Mouse (Mus musculus) frontal cortex, adult (tissue): ENCODE data around the gene Esrra.
A peak's percentile ranks its signal among the peaks of the same experiment; 100 is the strongest.

ENCODE experiments used
- ATAC-seq: cut with Nextera tagmentation; 2 replicates; pipeline ENCODE4 v1.9.2; 2017; ENCODE audit warnings: mild to moderate bottlenecking, moderate library complexity, mixed read lengths; ENCODE audit not compliant: low TSS enrichment

The Esrra gene

DNA sequence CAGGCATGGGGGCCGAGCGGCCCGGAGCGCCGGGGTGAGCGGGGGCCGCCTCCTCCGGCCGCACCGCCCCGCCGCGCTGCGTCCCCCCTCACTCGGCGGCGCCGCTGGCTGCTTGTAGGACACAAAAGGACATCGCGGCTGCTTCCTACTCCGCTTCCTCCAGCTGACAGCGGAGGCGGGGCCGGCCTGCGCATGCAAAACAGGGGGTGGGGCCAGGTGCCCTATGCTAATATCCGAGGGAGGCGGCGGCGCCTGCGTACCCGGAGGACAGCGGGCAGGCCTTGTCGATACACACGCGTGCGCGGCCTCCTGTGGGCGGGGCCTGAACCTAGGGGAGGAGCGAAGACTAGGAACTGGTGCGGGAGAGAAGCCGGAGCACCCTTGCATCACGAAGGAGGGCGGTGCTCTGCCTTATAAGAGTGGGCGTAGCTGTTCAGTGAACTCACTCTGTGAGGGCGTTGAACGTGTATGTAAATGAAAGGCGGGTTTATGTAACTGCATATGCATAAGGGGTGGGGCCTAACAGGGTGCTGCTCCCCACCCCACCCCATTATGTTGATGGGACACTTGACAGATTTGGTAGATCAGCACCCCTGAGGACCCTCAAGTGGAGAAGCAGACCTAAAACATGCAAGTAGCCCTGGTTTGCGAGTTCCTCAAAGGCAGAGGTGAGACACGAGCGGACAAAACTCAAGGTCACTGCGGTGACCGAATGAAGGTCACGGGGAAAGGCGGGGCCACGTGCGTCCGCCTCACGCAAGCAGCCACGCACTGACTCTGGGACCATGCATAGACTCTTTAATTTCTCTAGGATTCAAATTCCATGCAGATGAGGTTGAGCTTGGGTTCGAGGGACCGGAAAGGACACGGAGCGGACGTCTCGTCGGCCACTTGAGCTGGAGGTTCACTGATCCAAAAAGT, at the start of gene Esrra:
TSS of gene Esrra (minus strand) at position 167 of the 921 bp plus-strand sequence.
- peak; percentile 87 for ATAC-seq

DNA sequence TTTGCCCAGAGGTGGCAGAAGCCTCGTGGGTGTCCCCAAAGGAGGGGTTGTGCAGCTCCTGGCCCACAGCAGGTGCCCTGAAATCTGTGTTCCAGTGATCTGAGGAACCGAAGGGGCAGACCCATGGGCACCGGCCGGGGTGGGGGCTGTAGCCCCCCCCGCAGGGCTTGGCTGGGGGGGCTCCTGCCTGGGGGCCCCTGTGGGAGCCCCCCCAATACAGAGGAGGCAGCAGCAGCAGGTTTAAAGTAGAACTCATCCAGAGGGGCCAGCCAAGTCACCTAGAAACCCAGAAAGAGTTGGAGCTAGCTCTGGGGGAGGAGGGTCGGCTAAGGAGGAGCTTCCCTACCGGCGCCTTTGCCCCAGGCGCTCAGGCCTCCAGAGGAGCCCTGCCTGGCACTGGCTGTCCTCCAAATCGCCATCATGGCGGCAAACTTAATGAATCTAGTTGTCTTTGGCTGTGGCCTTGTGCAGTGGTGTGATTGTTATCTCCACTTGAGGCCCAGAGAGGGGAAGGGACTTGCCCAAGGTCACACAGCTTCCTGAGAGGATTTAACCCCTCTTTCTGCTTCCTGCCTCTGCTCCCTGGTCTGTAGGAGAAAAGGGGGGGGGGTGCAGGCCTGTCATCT, 49.0 kb upstream of the Esrra start:
- no peak for ATAC-seq

DNA sequence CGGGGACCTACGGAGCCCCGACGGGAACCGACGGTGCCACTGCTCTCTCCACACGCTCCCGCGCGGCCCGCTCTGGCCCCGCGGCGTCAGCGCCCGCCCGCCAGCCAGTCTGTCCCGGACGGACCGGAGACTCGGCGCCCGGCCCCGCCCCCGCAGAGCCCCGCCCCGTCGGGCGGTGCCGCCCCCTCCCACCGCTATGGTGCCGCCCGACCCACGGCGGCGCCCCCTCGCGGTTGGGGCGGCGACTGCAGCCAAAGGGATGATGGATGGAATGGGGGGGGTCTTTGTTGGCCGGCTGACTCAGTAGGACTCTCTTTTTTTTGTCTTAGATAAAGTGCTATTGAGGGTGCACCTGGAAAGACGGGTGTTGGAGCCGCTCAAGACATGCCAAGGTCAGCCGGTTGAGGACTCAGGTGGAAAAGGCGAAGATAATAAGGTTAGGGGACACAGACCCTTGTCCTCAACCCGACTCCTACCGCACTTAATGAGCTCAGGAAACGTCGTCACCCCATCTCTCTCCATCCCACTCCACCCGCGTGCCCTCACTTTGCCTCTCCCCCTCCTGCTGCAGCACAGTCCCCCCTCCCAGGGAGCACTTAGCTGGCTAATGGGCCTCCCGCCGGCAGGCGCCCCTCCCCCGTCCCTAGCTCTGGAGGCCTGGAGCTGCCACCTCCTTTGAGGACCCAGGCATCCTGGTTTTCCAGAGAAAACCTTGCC, 48.2 kb upstream of the Esrra start:
- no peak for ATAC-seq

DNA sequence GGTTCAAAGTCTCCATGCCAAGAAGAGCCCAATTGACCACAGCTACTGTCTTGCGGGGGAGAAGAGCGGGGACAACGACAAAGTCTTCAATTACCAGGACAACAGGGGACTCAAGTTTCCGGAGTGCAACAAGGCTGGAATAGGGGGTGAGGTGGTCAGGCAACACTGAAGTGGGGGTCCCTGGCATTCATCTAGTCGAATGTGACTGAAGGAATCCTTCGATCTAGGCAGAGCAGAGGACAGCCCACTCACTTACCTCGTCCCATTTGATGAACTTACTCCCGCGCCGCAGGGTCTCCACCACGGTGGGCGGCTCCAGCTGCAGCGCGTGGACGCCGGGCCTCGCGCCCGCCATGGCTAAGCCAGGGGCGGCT, 47.7 kb upstream of the Esrra start:
- no peak for ATAC-seq

DNA sequence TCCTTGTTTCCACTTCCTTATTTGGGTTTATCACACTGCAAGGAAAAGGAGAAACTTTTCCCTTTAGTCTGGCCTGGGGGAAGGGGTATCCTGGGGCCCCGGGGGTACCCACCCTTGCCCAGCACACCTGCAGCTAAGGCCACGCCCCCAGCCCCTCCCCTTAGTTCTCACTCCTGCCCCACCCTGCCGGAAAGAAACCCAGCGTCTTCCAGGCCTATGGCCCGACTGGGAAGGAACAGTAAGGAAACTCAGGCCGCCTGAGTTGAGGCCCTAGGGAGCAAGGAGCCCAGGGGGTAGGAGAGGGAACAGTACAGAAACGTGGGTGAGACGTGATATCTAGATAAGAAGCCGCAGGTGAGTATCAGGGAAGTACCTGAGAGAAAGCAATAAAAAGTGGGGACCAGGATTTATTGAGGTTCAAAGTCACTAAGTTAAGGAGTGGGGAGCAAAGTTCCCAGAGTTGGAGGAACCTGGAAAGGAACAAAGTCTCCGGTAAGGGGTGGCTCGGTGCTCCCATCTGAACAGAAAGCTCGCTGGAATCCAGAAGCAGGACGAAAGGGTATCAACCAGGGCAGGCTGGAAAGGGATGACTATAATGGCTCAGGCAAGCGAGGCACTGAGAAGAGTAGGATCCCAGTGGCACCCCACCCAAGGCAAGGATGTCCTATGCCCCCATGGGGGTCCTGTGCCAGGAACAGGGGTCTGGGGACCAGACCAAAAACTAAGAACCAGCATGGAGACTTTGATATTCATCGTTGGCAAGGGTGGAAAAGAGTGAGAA, 47.1 kb upstream of the Esrra start:
- no peak for ATAC-seq

DNA sequence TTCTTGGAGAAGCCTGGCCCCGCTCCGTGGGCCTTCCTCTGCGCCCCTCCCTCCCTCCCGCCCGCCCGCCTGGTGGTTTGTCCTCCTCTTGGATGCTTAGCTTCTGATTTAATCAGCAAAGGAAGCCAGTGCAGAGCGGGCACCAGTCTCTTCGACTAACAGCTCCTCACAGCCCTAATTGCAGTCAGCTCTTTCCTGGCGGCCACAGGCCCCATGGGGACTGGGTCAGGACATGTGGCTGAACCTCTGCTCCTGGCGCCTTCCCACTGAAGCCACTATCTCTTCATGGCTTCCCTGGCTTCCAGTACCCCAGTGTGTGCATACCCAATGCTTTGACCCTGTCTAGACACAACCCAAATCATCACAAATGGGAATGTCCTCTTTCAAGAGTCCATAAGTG, 34.8 kb upstream of the Esrra start:
- no peak for ATAC-seq

- no peak for ATAC-seq
Measured at GRCm38 (mm10) chr19:6955424-6955823, 33.8 kb upstream of the Esrra start.

DNA sequence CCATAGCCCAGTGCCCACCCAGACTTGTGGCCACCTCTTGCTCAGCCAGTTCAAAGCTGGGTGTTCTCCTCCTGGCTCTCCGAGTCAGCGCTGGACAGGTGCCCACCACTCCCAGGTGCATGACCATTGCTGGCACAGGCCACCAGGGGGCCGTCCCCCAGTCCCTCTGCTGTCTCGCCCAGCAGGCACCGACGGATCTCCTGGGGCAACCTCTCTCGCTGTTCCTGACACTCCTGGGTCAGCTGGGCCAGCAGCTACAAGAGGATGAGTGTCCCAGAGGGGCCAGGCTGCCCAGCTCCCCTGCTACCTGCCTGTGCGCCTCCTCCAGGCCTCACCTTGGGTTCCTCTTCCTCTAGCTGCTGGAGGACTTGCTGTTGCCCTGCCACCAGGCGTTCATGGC, 32.4 kb upstream of the Esrra start:
- ATAC-seq = no peak

- no peak for ATAC-seq
Measured at GRCm38 (mm10) chr19:6952712-6953037, 31.1 kb upstream of the Esrra start.

- ATAC-seq = peak; percentile 34
Measured at GRCm38 (mm10) chr19:6951994-6952711, 30.5 kb upstream of the Esrra start.

DNA sequence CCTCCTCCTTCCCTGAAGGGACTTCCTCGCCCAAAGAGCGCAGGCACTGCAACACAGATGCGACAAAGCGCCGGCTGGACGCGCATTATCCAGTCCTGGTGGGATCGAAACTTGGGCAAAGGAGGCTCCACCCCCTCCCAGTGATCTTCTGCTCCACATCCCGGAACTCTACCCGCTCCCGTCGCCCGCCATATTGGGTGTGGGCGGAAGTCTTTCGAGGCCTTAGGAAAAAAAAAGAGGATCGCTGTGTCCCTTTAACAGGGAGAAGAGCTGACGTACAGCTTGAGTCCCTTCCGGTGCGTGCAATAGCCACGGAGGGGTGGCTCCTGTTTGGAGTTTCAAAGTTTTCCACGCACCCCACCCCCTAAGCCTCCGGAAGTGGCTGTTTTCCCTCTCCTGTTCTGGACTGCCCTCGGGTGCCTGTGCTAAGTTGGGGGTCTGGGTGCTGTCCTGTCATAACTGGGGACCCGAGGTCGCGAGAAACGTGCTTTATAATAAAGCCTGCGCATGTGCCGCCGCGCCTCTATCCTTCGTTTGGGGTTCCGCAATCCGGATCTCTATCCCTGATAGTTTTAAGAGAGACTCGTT, 29.9 kb upstream of the Esrra start:
- peak; percentile 78 for ATAC-seq

- ATAC-seq = peak; percentile 53
Measured at GRCm38 (mm10) chr19:6950613-6951153, 29.1 kb upstream of the Esrra start.

GRCm38 (mm10) chr19:6949951-6950350, 28.3 kb upstream of the Esrra start:
- no peak for ATAC-seq

DNA sequence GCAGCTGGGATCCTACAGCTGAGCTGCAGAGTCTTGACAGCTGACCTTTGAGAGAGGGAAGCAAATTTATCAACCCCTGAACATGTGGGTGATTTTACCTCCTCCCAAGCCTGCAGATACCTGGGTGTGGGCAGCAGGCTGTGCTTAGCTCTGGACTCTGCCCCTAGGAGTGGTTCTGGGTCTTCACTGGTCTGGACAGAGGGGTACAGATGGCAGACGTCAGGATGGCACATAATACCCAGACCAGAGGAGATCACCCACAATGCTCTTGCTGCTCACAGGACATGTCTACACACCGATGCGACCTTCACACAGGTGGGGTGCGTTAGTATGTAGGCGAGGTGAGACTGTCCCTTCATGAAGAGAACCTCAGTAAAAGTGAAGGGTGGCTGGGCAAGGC, 27.9 kb upstream of the Esrra start:
- no peak for ATAC-seq

DNA sequence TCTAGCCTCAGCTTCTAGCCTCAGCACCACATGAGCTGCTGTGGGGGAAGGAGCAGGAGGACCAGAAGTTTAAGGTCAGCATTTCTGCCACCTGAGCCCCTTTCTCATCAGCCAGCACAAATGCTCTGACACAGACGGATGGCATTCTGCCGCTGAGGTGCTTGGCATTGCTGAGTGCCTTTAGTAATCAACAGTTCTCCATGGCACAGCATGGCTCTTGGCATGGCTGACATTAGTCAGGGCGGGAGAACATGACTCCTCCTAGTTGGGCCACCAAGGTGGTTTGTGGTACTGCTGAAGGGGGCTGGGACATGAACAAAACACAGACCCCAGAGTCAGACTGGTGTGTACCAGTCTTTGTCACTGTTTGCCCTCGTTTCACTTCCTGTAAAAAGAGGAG, 26.6 kb upstream of the Esrra start:
- no peak for ATAC-seq

DNA sequence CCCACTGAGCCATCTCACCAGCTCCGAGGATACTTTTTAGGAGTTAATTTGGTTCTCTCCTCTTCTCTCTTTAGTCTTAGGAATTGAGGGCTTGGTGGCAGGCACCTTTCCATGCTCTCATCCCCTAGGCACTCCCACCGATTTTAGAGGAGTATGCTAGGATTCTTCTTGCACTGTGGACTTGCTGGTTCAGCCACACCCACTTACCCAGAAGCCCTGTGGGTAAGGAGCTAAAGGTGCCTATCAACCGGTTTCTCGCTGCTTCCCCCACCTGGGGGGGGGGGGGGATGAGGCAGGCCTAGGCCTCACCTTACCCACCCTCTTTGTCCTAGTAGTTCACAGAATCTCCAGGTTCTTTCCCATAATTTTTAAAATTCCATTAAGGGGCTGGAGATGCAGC, 26.1 kb upstream of the Esrra start:
- ATAC-seq = no peak

DNA sequence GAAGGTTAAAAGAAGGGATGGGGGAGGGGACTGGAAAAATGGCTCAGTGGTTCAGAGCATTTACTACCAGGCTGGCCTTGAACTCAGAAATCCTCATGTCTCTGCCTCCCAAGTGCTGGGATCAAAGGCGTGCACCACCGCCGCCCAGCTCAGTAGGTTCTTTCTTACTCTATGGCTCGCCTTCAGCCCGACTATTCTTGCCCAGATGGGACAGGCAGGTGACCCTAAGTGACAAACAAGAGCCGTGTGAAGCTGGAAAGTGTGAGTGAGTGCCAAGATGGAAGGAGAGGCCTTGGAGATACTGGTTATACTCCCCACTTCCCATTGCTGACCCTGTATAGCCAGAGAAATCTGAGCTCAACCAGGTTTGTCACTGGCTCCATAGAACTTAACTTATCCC, 22.1 kb upstream of the Esrra start:
- ATAC-seq = no peak

GRCm38 (mm10) chr19:6942764-6943163, 21.2 kb upstream of the Esrra start:
- ATAC-seq = no peak

DNA sequence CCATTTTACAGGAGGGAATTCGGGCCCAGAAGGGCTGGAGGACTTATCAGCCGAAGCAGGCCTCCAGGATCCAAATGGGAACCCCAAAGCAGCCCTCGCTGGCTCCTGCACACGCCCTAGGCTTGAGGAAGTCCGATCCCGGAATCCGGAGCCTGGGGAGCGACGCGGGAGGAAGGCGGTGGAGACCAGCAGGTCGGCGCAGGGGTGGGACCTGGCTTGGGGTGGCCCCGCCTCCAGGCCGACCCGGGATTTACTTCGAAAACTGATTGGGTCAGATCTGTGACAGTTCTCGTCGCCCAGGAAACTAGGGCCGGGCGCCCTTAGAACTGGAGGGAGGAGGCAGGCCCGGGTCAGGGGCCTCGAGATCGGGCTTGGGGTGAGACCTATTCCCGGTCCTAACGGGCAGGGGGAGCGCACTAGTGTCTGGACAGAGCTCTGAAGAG, 20.7 kb upstream of the Esrra start, which contains the start of gene Gpr137:
TSS of gene Gpr137 (minus strand) at position 232 of the 443 bp plus-strand sequence.
- ATAC-seq = peak; percentile 58
